Mouse (Mus musculus): ENCODE measurements at regions not wholly inside any gene's neighbourhood (a gene's known extent, or its start where the extent isn't known, plus 50 kb on each side); places are given as distances from the start of the nearest gene placed in this dataset.
"Not testable (repeated sequence)": the region's sequence is repeated elsewhere in the genome, so short reads cannot be mapped to it uniquely, and the experiment has no call there.

DNA sequence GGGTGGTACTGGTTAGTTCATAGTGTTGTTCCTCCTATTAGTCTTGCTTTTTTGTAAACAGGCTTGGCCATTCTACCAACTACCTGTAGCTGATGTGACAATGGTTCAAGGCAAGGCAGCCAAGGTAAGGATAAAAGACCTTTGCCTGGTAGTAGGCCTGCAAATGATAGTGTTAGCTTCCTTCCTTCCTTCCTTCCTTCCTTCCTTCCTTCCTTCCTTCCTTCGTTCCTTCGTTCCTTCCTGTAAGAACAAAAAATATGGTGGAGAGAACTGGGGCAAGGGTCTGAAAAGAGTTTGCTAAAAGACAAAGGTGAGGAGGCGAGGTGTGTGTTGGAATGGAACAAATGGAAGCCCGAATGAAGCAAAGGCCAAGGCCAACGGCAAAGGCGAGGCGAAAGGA, 84.8 kb upstream of the Ezh2 start:
- ATAC-seq; H3K9ac ChIP-seq (replicated peaks); H3K4me3 ChIP-seq (replicated peaks); H3K4me1 ChIP-seq (replicated peaks); H3K4me2 ChIP-seq (replicated peaks); H3K27me3 ChIP-seq; H3K27ac ChIP-seq; H3K9me3 ChIP-seq; H3K36me3 ChIP-seq: not testable (repeated sequence)
- 64% methylated on average over 2 of the region's 7 CpGs for WGBS

DNA sequence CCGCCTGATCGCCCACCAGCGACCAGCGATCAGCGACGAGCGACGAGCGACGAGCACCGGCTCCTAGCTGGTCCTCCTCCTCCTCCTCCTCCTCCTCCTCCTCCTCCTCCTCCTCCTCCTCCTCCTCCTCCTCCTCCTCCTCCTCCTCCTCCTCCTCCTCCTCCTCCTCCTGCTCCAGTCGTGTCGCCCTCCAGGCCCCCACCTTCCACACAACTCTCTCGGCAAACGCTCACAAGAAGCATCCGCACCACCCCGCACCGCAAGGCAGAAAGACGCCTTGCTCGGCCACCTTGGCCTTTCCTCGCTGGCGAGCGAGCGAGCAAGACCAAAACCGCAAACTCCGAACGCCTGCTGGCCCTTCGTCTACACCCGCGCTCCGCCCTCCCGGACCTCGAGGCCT, 77.6 kb upstream of the Ezh2 start:
- H3K27ac ChIP-seq; ATAC-seq; H3K9ac ChIP-seq (replicated peaks); H3K9me3 ChIP-seq; H3K36me3 ChIP-seq; H3K27me3 ChIP-seq; H3K4me1 ChIP-seq (replicated peaks): not testable (repeated sequence)
- WGBS = 25% methylated on average over 12 of the region's 33 CpGs
- Histone ChIP-seq H3K4me2 (replicated peaks) (peak overlapping the region; percentile 41), H3K4me3 (replicated peaks) (peak overlapping the region; percentile 34)

DNA sequence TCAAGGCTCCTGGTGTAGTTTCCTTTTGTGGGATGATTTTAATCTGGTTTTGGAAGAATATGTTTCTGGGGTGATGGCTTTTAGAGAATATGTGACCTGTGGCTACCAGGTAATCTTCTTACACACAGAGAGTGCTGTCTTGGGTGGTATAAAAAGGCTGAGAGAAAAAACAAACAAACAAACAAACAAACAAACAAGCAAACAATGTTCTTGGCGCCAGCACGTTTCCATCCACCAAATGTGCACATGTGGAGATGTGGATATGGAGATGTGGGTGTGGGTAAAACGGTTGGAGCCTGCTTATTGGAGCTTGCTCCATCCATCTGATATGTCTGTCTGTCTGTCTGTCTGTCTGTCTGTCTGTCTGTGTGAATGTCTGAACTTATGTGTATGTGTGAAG, 57.7 kb upstream of the Ezh2 start:
- WGBS = 68% methylated on average over 3 of the region's 3 CpGs
- ATAC-seq; H3K27ac ChIP-seq; H3K4me1 ChIP-seq (replicated peaks); H3K9me3 ChIP-seq; H3K36me3 ChIP-seq; H3K4me3 ChIP-seq (replicated peaks); H3K27me3 ChIP-seq; H3K9ac ChIP-seq (replicated peaks); H3K4me2 ChIP-seq (replicated peaks): not testable (repeated sequence)

DNA sequence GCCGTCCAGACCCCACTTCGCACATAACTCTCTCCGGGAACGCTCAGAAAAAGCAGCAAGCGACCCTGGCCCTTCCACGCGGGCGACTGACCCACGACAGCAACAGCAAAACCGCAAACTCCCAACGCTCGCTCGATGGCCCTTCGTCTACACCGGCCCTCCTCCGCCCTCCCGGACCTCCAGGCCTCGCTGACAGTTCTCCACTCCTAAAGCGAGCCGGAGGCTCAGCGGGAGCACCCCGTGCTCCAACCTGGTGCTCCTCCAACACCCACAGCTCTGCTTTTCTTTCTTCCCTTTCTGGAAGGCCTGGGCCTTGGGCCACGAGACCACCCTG, 56.2 kb upstream of the Ezh2 start:
- 2% methylated on average over 22 of the region's 23 CpGs for WGBS
- H3K4me2 ChIP-seq (replicated peaks) = peak overlapping the region; percentile 66
- ATAC-seq; H3K9me3 ChIP-seq; H3K36me3 ChIP-seq; H3K4me1 ChIP-seq (replicated peaks); H3K27me3 ChIP-seq: not testable (repeated sequence)
- H3K4me3 ChIP-seq (replicated peaks) = peak overlapping the region; percentile 64
- peak overlapping the region; percentile 68 for H3K9ac ChIP-seq (replicated peaks)
- H3K27ac ChIP-seq = peak overlapping the region; percentile 72; the same call in 1 of the 2 replicates

DNA sequence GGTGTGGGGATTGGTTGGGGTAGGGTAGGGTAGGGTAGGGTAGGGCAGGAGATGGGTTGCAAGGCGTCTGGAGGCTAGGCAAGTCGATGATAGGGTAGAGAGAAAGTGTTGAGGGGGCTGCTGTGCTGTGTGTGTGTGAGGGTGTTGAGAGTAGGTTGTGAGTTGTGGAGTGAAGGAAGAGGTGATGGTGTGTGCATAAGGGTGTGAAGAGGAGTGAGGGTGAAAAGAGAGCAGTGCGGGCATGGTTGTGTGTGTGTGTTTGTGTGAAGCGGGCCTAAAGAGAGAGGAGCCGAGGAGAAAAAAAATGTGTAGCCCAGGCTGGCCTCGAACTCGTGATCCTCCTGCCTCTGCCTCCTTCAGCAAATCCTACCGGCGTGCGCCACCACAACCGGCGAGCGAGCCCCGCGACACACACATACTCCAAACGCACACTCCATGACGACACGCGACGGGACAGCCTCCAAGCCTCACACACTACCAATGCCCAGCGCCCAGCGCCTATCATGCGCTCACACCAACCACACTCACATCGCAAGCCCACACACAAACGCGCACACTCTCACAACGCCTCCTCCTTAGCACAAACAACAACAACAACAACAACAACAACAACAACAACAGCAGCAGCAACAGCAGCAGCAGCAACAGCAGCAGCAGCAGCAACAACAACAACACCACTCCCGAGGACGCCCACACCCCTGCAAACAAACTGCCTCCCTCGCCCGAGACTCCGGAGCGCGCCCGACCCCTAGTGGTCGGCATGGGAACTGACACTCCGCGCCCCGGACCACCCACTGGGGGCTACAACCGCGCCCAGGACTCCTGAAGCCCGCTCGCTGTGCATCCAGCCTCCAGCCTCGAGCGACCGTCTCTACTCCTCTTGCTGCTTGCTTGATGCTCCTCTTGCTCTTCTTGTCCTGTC, 55.6 kb upstream of the Ezh2 start:
- H3K4me2 ChIP-seq (replicated peaks) = peak overlapping the region; percentile 66
- H3K36me3 ChIP-seq = no peaks in the 10 kb centered on the region
- WGBS = 1% methylated on average over 46 of the region's 46 CpGs
- ATAC-seq = peak; percentile 99
- no peaks in the 10 kb centered on the region for H3K4me1 ChIP-seq (replicated peaks)
- H3K27ac ChIP-seq = peak overlapping the region; percentile 72
- peaks cover 8% of the 10 kb centered on the region; the same call in 1 of the 2 replicates for H3K27me3 ChIP-seq
- H3K9me3 ChIP-seq = no peaks in the 10 kb centered on the region
- peak overlapping the region; percentile 68 for H3K9ac ChIP-seq (replicated peaks)
- peak overlapping the region; percentile 64 for H3K4me3 ChIP-seq (replicated peaks)

DNA sequence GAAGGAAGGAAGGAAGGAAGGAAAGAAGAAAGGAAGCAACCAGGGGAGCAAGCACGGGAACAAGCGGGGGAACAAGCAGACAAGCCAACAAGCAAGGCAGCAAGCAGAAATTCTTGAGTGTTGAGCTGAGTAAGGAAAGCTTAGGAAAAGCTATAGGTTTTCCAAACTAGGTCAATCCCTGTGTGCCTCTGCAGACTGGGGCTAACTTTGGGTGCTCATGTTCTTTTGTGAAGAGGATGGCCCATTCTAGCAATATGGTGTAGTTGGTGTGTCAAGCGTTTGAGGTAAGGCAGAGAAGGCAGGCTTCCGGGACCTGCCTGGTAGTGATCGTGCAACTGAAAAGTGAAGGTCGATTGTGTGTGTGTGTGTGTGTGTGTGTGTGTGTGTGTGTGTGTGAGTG, 54.8 kb upstream of the Ezh2 start:
- Histone ChIP-seq H3K27ac (no peak overlapping the region), H3K27me3 (peaks cover 8% of the 10 kb centered on the region; the same call in 1 of the 2 replicates), H3K36me3 (no peaks in the 10 kb centered on the region), H3K4me3 (replicated peaks) (no peak overlapping the region), H3K4me2 (replicated peaks) (no peak overlapping the region), H3K9me3 (no peaks in the 10 kb centered on the region), H3K9ac (replicated peaks) (no peak overlapping the region), H3K4me1 (replicated peaks) (no peaks in the 10 kb centered on the region)
- ATAC-seq = no peak
- WGBS = 89% methylated on average over 6 of the region's 6 CpGs

DNA sequence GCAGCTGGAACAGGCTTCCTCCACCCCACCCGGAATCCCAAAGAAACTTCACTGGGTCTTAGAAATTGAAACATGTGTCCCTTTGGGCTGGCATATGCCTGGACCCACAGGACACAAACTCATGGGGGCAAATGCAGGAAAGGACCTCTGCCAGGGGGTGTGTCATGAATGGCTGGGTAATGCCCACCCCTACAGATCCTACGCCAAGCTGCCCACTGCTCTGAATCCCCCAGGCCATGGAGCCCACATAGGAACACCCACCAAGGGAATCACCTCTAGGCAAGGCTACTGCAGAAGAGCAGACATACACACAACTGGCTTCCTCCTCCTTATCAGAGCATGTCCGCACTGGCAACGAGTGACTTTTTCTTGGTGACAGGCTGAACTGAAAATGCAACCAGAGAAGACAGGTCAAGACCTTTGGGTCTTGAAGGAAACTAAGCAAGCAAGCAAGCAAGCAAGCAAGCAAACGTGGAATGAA, 54.4 kb upstream of the Ezh2 start:
- Histone ChIP-seq H3K27ac (no peak overlapping the region), H3K9me3 (no peaks in the 10 kb centered on the region), H3K36me3 (no peaks in the 10 kb centered on the region), H3K9ac (replicated peaks) (no peak overlapping the region), H3K4me1 (replicated peaks) (no peaks in the 10 kb centered on the region), H3K4me3 (replicated peaks) (no peak overlapping the region), H3K27me3 (peaks cover 8% of the 10 kb centered on the region; the same call in 1 of the 2 replicates), H3K4me2 (replicated peaks) (no peak overlapping the region)
- no peak for ATAC-seq
- WGBS = 83% methylated on average over 5 of the region's 5 CpGs

DNA sequence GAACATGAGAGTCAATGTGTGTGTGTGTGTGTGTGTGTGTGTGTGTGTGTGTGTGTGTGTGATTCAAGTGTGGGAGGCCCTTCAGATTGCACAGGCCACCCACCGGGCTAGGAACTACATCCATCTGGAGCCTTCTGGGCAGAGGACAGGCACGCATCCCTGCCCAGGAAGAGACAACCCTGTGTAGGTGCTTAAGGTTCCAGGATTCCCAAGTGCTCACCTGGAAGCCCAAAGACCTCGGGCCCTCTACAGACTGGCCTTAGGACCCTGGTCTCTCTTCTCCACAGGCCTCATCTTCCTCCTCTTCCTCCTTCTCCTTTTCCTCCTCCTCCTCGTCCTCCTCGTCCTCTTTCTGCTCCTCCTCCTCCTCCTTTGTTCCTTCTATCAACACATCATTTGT, 53.8 kb upstream of the Ezh2 start:
- no peaks in the 10 kb centered on the region for H3K4me1 ChIP-seq (replicated peaks)
- ATAC-seq = no peak
- H3K4me2 ChIP-seq (replicated peaks) = no peak overlapping the region
- peaks cover 8% of the 10 kb centered on the region; the same call in 1 of the 2 replicates for H3K27me3 ChIP-seq
- H3K27ac ChIP-seq = no peak overlapping the region
- 82% methylated on average over 4 of the region's 5 CpGs for WGBS
- H3K9me3 ChIP-seq = no peaks in the 10 kb centered on the region
- H3K9ac ChIP-seq (replicated peaks) = no peak overlapping the region
- no peak overlapping the region for H3K4me3 ChIP-seq (replicated peaks)
- H3K36me3 ChIP-seq = no peaks in the 10 kb centered on the region

DNA sequence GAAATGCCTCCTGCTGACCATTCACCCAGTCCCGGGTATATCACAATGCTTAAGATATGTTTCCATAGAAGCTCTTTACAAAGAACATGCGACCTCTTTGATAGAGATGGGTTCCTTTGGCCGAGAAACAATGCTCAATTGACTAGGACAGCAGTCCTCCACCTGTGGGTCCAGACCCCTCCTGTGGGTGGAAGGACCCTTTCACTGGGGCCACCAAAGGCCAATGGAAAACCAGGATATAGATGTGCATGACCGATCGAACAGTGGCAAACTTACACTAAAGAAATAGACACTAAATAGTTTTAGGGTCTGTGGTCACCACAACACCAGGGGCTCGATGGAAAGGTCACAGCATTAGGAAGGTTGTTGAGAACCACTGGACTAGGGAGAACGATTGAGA, 53.2 kb upstream of the Ezh2 start:
- Histone ChIP-seq H3K27ac (no peak overlapping the region), H3K27me3 (peaks cover 8% of the 10 kb centered on the region; the same call in 1 of the 2 replicates), H3K4me3 (replicated peaks) (no peak overlapping the region), H3K9ac (replicated peaks) (no peak overlapping the region), H3K4me2 (replicated peaks) (no peak overlapping the region), H3K4me1 (replicated peaks) (no peaks in the 10 kb centered on the region), H3K9me3 (no peaks in the 10 kb centered on the region), H3K36me3 (no peaks in the 10 kb centered on the region)
- WGBS = 87% methylated on average over 7 of the region's 7 CpGs
- no peak for ATAC-seq

DNA sequence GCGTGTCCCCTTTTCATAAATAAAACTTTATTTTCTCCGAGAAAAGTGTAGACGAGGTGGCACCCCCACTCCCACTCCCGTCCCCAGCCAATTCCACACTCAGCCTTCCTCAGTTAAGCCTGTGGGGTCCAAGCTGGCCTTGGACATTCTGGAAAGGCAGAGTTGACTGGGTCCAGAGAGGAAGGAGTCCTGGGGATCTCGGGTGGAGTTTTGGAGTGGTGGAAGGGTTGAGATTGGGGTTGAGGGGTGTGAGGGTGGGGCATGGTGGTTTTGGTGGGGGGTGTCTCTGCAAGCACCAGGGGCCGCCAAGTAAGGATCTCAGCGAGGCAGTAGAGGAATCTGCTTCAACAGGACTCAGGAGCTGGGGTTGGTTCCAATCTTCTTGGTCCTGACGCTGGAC, 52.7 kb upstream of the Ezh2 start:
- Histone ChIP-seq H3K4me2 (replicated peaks) (no peak overlapping the region), H3K27ac (no peak overlapping the region), H3K9ac (replicated peaks) (no peak overlapping the region), H3K9me3 (no peaks in the 10 kb centered on the region), H3K27me3 (peaks cover 8% of the 10 kb centered on the region; the same call in 1 of the 2 replicates), H3K36me3 (no peaks in the 10 kb centered on the region), H3K4me3 (replicated peaks) (no peak overlapping the region), H3K4me1 (replicated peaks) (no peaks in the 10 kb centered on the region)
- WGBS = 90% methylated on average over 8 of the region's 8 CpGs
- no peak for ATAC-seq

DNA sequence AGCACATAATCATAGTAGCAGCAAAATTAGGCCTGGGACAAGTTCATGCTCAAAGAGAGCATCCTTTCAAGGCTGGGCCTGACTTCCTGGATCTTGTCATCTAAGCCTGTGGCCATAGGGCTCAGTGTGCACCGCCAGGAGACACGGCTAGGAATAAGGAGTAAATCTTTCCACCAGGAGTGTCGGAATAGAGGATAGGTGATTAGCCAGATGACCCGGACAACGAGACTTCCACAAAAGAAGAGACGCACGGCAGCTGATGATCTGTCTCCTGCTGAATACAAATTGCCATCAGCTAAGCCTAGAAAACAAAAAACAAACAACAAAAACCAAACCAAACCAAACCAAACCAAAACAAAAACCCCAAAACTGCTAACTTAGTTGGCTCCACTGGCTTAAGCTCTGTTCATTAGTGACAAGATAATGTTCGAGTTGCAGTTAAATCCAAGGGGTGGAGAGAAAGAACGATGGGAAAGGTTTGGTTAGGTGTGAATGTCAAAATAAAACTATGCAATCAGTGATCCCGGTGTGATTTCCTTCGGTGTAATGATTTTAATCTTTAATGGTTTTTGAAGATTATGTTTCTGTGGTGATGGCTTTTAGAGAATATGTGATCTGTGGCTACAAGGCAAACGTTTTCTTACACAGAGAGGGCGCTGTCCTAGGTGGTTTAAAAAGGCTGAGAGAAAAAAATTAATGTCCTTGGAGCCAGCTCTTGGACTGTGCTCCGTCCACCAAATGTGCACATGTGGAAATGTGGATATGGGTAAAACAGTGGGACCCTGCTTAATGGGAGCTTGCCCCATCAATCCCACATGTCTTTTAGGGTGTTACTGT, 51.8 kb upstream of the Ezh2 start:
- H3K27ac ChIP-seq = no peak overlapping the region
- no peaks in the 10 kb centered on the region for H3K36me3 ChIP-seq
- no peaks in the 10 kb centered on the region for H3K9me3 ChIP-seq
- ATAC-seq = no peak
- H3K4me1 ChIP-seq (replicated peaks) = no peaks in the 10 kb centered on the region
- H3K4me2 ChIP-seq (replicated peaks) = no peak overlapping the region
- H3K4me3 ChIP-seq (replicated peaks) = no peak overlapping the region
- no peak overlapping the region for H3K9ac ChIP-seq (replicated peaks)
- WGBS = 69% methylated on average over 14 of the region's 14 CpGs
- peaks cover 8% of the 10 kb centered on the region; the same call in 1 of the 2 replicates for H3K27me3 ChIP-seq

DNA sequence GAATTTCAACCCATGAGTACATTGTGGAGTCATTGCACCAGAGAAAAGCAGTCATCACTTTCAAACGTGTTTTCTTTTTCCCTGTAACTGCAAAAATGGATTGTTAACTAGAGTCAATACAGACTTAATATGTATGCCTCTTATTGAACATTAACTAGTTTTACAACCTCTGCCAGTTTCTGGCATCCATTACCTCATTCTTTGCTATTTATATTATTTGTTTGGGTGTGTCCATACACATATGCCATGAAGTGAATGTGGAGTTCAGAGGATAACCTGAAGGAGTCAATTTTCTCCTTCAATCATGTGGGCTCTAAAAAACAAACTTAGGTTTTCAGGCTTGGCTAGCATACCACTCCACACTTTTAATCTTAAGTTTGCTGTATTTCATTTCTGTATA, 50.9 kb upstream of the Ezh2 start:
- Histone ChIP-seq H3K27me3 (peaks cover 8% of the 10 kb centered on the region; the same call in 1 of the 2 replicates), H3K9me3 (no peaks in the 10 kb centered on the region), H3K36me3 (no peaks in the 10 kb centered on the region), H3K9ac (replicated peaks) (no peak overlapping the region), H3K27ac (no peak overlapping the region), H3K4me3 (replicated peaks) (no peak overlapping the region), H3K4me1 (replicated peaks) (no peaks in the 10 kb centered on the region), H3K4me2 (replicated peaks) (no peak overlapping the region)
- ATAC-seq = no peak
- WGBS = 64% methylated on average over 1 of the region's 1 CpGs

All from midbrain, embryonic 13.5 days (tissue).